Mouse (Mus musculus) limb, embryonic 10.5 days (tissue): Measurements from ENCODE around the gene Spag16. TPM values are rescaled to one million over a fixed set of nuclear protein-coding genes. Genes with fewer than 3 reads are reported as not detected.

Experiments
- DNase-seq: peaks from one replicate; pipeline ENCODE4 v3.0.0-alpha.2; 2017; ENCODE audit warnings: low spot score
- H3K27ac ChIP-seq: fragments of 300-500 bp; sonication (generic); 2 replicates; pipeline ENCODE4 v1.5.1; 2016; ENCODE audit warnings: mild to moderate bottlenecking
- H3K27me3 ChIP-seq: fragments of 300-500 bp; sonication (generic); 2 replicates; pipeline ENCODE4 v1.6.1; 2016; ENCODE audit warnings: low read depth, mild to moderate bottlenecking; ENCODE audit not compliant: poor library complexity, severe bottlenecking
- H3K36me3 ChIP-seq: fragments of 300-500 bp; sonication (generic); 2 replicates; pipeline ENCODE4 v1.6.1; 2016; ENCODE audit warnings: mild to moderate bottlenecking, moderate library complexity
- H3K4me1 ChIP-seq: fragments of 300-500 bp; sonication (generic); 2 replicates; pipeline ENCODE4 v1.6.1; 2016
- H3K4me3 ChIP-seq: fragments of 300-500 bp; sonication (generic); 2 replicates; pipeline ENCODE4 v1.5.1; 2016; ENCODE audit warnings: mild to moderate bottlenecking, moderate library complexity
- H3K9me3 ChIP-seq: fragments of 300-500 bp; sonication (generic); replicated peaks from 2 replicates; pipeline ENCODE4 v1.6.1; 2016; ENCODE audit warnings: mild to moderate bottlenecking
- WGBS: fragments of 180-500 bp; shearing (Covaris S2); methylation state at CpG from one replicate; pipeline ENCODE4 v1.1.7; 2016; 5-methylcytosine and 5-hydroxymethylcytosine counted together
- polyA plus RNA-seq: library from polyadenylated mRNA; unstranded; fragments of >200 nt; fragmentation: Nextera tagmentation; extraction: Ambion mirVana; gene quantifications from 2 replicates; pipeline ENCODE4 v1.2.1, GENCODE M21; 2016

Spag16 gene
- polyA plus RNA-seq, 1 experiment from 2014 or later: 2.2 TPM

DNA sequence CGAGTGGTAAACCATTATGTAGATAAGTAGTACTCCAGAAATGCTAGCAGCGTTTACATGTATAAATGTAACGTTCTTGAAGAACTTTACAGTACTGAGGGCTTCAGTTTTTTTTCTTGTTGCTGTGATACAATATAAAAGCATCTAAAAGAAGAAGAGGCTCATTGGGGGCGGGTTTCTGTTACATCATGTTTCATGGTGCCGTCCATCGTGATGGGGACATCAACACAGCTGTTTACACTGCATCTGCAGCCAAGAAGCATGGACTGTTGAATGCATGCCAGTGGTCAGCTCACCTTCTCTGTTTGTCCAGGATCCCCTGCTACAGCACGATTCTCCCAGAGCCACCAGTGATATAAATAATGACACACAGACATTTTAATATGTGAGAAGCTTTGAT lies 26.7 kb downstream of the Spag16 start:
- H3K36me3 ChIP-seq: no peaks in the 10 kb centered on the region
- no peaks in the 10 kb centered on the region for H3K9me3 ChIP-seq
- no peaks in the 10 kb centered on the region for H3K4me1 ChIP-seq
- H3K27ac ChIP-seq: no peak overlapping the region
- no peak overlapping the region for H3K4me3 ChIP-seq
- DNase-seq: no peak
- 78% methylated on average over 7 of the region's 7 CpGs for WGBS
- no peaks in the 10 kb centered on the region for H3K27me3 ChIP-seq

DNA sequence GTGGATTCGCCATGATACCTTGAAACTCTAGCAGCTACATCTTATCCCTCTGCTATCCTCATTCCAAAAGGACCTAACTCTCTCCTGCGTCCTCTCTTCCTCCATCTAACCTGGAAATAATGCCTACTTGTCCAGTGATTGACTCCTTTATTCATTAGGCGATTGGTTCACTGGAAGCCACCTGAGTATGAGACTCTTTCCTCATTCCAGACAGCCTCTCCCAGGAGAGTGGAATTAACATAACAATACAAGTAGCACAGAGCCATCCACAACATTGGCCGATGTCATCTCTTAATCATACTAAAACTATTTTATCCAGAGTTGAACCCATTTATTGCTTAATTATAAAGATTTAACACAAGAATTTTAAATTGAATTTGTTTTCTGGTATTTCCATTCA lies 41.0 kb downstream of the Spag16 start:
- H3K9me3 ChIP-seq: no peaks in the 10 kb centered on the region
- WGBS: 91% methylated on average over 4 of the region's 4 CpGs
- no peaks in the 10 kb centered on the region for H3K36me3 ChIP-seq
- H3K27me3 ChIP-seq: no peaks in the 10 kb centered on the region
- no peaks in the 10 kb centered on the region for H3K4me1 ChIP-seq
- no peak for DNase-seq
- no peak overlapping the region for H3K4me3 ChIP-seq
- no peak overlapping the region for H3K27ac ChIP-seq

DNA sequence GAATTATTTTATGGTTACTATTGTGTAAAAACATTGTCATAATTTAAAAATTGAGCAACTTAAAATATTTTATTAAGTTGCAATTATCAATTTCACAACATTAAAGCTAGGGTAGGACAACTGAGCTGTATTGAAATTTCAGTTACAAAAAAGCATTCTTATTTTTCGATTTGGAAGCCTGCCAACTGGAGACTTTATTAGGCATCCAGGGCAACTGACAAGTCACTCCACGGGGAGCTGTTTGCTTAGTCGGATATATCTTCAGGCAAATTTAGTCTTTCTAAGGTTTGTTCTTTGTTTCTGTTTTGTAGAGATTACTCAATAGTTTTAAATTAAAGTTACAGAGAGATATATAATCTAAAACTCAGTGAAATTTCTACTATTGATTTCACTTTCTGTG lies 129.8 kb downstream of the Spag16 start:
- Histone ChIP-seq H3K4me3 (no peak overlapping the region), H3K27ac (no peak overlapping the region), H3K27me3 (no peaks in the 10 kb centered on the region), H3K9me3 (no peaks in the 10 kb centered on the region), H3K4me1 (no peaks in the 10 kb centered on the region), H3K36me3 (no peaks in the 10 kb centered on the region)
- WGBS: 86% methylated on average over 3 of the region's 3 CpGs
- no peak for DNase-seq

DNA sequence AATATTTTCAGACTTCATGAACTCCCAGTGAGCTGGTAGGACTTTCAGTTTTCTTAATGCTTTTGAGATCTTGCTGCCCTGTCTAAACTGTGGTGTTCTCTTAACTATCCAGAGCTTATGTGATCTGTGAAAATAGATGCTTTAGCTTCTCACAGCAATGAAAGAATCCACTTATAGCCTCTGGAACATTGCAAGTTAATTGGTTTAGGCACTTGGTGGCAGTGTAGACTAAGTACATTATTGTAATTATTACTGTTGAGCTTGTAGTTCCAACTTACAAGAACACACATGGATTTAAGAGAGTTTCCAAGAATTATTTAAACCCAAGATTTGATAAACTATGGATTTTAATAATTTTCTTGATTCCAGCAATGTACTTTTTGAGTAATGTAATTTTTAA lies 170.1 kb downstream of the Spag16 start:
- no peaks in the 10 kb centered on the region for H3K4me1 ChIP-seq
- H3K27ac ChIP-seq: no peak overlapping the region
- no peaks in the 10 kb centered on the region for H3K27me3 ChIP-seq
- no peaks in the 10 kb centered on the region for H3K36me3 ChIP-seq
- no peaks in the 10 kb centered on the region for H3K9me3 ChIP-seq
- H3K4me3 ChIP-seq: no peak overlapping the region
- no peak for DNase-seq

DNA sequence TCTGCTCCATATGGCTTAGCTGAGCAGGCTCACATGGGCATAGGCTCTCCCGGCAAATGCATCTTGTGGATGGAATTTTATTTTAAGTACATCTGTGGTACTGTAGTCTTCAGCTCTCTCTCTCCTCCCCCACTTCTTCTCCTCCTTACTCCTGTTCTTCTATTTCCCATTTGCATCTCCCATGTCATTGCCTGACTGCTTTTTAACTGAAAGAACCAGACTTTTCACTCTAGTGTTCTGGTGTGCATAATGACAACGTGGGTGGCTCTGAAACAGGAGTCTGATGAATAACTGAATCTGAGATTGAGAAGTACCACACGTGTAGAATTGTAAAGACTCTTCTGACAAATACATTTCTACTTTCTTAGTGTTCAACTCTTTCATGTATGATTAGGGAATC lies 186.2 kb downstream of the Spag16 start:
- H3K27me3 ChIP-seq: no peaks in the 10 kb centered on the region
- H3K9me3 ChIP-seq: no peaks in the 10 kb centered on the region
- H3K4me3 ChIP-seq: no peak overlapping the region
- H3K27ac ChIP-seq: no peak overlapping the region
- no peaks in the 10 kb centered on the region for H3K36me3 ChIP-seq
- DNase-seq: no peak
- WGBS: 88% methylated on average over 3 of the region's 3 CpGs
- no peaks in the 10 kb centered on the region for H3K4me1 ChIP-seq

DNA sequence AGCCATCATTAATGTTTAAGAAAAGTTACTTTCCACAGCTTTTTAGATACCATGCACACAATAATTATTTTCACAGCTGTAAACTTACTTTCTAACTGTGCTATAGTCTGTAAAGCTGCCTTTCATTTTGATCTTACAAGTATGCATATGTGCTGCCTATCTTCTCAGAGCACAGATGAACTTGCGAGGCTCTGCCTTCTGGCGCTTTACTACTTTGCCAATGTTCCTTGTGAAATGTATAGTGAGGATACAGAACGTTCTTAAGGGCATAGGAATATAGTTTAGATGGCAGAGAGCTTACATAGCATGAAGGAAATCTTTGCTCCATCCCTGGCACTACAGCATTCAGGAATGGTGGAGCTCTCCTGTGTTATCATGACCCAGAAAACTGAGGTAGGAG lies 210.6 kb downstream of the Spag16 start:
- Histone ChIP-seq H3K9me3 (no peaks in the 10 kb centered on the region), H3K4me3 (no peak overlapping the region), H3K4me1 (no peaks in the 10 kb centered on the region), H3K27ac (no peak overlapping the region), H3K27me3 (no peaks in the 10 kb centered on the region), H3K36me3 (no peaks in the 10 kb centered on the region)
- 88% methylated on average over 3 of the region's 3 CpGs for WGBS
- DNase-seq: no peak

DNA sequence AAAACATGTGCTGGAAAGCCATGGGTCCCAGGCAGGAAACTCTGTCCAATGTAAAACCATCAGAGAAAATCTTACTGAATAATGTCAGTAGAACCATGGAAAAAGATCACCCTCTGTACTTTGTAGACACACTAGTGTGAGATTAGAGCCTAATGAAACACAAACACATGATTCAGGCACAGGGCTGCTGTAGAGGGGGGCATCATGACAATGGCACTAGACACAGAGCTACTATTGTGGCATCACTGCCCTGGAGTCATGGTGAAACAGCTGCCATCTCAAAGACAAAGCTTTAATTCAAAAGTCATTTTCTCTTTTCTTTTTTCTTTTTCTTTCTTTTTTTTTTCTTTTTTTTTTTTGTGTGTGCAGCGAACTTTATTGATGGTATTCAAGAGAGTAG lies 240.6 kb downstream of the Spag16 start:
- WGBS: 83% methylated on average over 1 of the region's 1 CpGs
- H3K9me3 ChIP-seq: no peaks in the 10 kb centered on the region
- no peak overlapping the region for H3K27ac ChIP-seq
- H3K27me3 ChIP-seq: no peaks in the 10 kb centered on the region
- no peaks in the 10 kb centered on the region for H3K4me1 ChIP-seq
- no peak overlapping the region for H3K4me3 ChIP-seq
- DNase-seq: no peak
- no peaks in the 10 kb centered on the region for H3K36me3 ChIP-seq

DNA sequence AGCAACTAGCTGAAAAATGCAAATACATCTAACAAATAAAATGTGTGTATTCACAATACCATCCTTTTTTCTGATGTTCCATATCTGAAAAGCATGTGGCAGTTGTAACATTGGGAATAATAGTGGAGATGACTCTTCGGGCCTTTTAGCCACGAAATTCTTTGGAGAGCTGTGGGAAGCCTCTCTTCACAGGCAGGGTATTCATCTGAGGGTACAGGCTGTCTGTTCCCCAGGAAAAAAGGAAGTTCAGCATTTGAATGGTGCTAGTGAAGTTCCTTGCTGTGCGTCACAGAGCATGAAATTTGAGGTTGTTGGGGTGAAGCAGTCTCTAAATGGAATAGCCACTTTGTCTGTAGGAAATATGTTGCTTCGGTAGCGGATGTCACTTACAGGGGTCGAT lies 246.7 kb downstream of the Spag16 start:
- WGBS: 73% methylated on average over 6 of the region's 6 CpGs
- no peaks in the 10 kb centered on the region for H3K4me1 ChIP-seq
- no peak overlapping the region for H3K27ac ChIP-seq
- H3K36me3 ChIP-seq: no peaks in the 10 kb centered on the region
- H3K27me3 ChIP-seq: no peaks in the 10 kb centered on the region
- no peaks in the 10 kb centered on the region for H3K9me3 ChIP-seq
- no peak for DNase-seq
- H3K4me3 ChIP-seq: no peak overlapping the region

DNA sequence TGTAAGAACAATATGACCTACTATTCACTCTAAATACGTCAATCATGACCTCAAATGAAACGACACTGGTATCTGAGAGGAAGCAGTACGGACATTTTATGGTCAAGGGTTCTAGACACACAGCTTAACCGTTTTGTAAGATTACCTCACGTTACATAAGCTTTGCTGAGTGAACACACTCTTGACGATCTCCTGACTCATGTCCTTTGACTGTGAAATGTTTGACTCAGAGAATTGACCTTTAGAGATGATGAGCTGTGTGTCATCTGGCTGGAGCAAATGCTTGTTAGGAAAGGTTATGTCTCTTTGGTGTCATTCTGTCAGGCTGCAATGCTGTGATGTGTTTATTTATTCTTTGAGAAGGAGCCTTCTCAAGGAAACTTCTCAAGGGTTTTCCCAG lies 252.0 kb downstream of the Spag16 start:
- Histone ChIP-seq H3K27me3 (no peaks in the 10 kb centered on the region), H3K4me1 (no peaks in the 10 kb centered on the region), H3K27ac (no peak overlapping the region), H3K9me3 (no peaks in the 10 kb centered on the region), H3K36me3 (no peaks in the 10 kb centered on the region), H3K4me3 (no peak overlapping the region)
- 79% methylated on average over 6 of the region's 6 CpGs for WGBS
- no peak for DNase-seq

DNA sequence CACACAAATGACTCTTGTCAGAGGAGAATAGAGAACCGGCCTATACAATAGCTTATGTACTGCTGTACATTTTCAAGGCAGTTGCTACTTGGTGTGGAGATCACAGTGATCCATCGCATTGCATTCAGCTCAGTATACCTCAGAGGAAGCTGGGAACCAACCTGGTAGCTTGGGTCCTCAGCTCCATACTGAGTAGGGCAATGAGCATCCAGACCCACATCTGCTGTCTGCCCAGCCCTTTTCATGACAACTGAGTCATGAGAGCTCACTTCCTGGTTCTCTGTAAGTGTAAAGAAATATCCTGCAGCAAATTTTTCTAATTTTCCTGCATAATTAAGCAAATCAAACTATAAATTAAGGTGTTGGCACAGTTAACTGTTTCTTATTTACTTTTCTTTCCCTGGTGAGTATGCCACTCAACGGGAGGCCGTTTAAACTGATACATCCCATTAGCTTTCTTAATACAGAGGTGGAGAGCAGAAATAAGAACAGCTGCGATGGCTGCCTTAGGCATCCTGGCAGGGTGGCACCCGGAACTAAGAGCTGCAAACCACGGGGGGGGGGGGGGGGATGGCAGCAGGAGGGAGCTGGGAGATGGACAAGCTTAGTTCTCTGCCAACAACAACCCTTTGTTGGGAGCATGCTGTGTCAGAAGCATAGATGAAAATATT lies 255.6 kb downstream of the Spag16 start:
- H3K4me1 ChIP-seq: no peaks in the 10 kb centered on the region
- no peak for DNase-seq
- H3K27ac ChIP-seq: no peak overlapping the region
- H3K4me3 ChIP-seq: no peak overlapping the region
- 71% methylated on average over 7 of the region's 7 CpGs for WGBS
- H3K9me3 ChIP-seq: no peaks in the 10 kb centered on the region
- H3K36me3 ChIP-seq: no peaks in the 10 kb centered on the region
- H3K27me3 ChIP-seq: no peaks in the 10 kb centered on the region

DNA sequence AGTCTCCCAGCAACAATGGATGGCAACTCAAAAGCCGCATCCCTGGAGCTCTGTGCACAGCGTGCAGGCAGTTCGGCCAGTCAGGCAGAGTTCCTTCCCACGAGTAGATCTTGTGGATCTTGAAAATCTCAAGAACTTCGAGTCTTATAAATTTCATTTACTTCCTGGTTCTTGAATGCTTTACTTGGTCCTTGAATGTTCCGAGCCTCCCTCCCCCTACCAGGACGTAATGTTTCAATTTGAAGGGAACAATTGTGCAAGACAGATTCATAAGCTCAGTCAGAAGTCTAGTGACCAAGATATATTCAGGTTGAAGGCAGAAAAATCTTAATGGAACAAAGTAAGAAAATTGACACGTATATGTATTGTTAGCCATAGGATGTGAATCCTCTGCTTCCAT lies 277.9 kb downstream of the Spag16 start:
- no peaks in the 10 kb centered on the region for H3K27me3 ChIP-seq
- no peaks in the 10 kb centered on the region for H3K36me3 ChIP-seq
- H3K4me3 ChIP-seq: no peak overlapping the region
- no peak for DNase-seq
- WGBS: 96% methylated on average over 8 of the region's 8 CpGs
- H3K9me3 ChIP-seq: no peaks in the 10 kb centered on the region
- no peak overlapping the region for H3K27ac ChIP-seq
- no peaks in the 10 kb centered on the region for H3K4me1 ChIP-seq

DNA sequence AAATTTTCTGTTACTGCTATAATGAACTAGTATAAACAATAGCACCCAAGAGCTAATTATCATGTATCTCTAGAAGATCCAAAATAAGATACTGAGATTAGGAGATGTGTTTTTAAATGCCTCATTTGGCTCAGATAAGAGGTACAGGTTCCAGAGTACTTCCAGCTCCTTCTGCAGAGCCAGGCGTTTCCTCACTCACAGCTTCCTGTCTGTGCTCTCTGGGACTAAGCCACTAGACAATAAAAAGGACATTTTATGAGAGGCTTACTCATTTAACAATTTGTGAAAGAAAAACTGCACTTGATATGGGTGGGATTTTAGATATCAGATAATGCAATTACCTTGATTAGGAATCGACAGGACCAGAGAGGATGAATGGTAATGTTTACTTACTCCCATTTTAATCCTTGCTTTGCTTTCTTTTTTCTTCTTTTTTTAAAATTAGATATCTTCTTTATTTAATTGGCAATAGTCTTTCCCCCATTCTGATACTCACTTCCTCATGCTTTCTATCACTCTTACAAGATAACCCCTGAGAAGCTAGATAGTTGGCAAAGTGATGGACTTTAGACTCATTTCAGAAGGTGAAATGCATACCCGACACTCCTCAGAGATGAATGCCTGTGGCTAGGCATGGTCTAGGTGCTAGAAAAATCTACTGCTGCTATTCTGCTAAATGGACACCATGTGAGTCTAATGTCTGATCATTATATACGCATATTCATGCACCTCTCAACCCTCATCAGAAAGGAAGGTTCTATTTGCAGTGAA lies 289.6 kb downstream of the Spag16 start:
- no peaks in the 10 kb centered on the region for H3K4me1 ChIP-seq
- no peak overlapping the region for H3K4me3 ChIP-seq
- no peak for DNase-seq
- H3K27me3 ChIP-seq: no peaks in the 10 kb centered on the region
- 88% methylated on average over 4 of the region's 4 CpGs for WGBS
- H3K36me3 ChIP-seq: no peaks in the 10 kb centered on the region
- H3K27ac ChIP-seq: no peak overlapping the region
- no peaks in the 10 kb centered on the region for H3K9me3 ChIP-seq

DNA sequence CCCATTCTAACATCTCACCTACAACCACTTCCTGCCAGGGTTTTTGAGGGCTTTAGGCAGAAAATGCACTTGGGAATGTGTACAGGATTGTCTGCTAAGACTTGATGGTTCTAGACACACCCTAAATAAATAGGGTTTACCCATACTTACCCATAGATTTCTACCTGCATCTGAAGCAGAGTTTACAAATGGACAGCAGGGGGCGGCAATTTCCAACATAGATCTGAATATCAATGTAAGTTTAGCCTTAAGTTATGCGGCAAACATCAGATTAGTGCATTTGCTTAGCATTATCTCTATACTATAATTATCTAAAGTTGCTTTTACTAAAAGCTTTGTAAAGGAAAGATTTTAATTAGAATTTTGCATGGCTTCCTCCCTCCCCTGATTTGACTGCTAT lies 301.3 kb downstream of the Spag16 start:
- H3K4me3 ChIP-seq: no peak overlapping the region
- no peaks in the 10 kb centered on the region for H3K36me3 ChIP-seq
- no peak overlapping the region for H3K27ac ChIP-seq
- H3K9me3 ChIP-seq: no peaks in the 10 kb centered on the region
- 70% methylated on average over 2 of the region's 2 CpGs for WGBS
- DNase-seq: no peak
- no peaks in the 10 kb centered on the region for H3K27me3 ChIP-seq
- H3K4me1 ChIP-seq: no peaks in the 10 kb centered on the region

DNA sequence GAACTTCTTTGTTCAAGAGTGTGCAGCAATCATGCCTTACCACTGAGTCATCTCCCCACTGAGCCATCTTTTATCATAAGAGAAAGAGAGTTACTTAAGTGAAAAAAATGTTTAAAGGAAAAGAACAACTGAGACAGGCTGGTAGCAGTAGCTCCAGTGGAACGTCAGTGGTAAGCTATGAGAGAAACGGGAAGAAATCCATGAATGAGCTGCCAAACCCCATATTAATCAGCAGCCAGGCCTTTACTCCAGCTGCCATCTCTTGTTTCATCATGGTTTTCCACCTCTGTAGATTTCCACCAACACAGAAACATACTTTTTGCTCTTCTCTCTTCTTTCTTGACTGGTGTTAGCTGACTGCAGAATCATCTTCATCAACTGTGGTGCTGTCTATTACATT lies 308.8 kb downstream of the Spag16 start:
- no peaks in the 10 kb centered on the region for H3K9me3 ChIP-seq
- H3K27me3 ChIP-seq: no peaks in the 10 kb centered on the region
- H3K4me1 ChIP-seq: no peaks in the 10 kb centered on the region
- DNase-seq: no peak
- H3K4me3 ChIP-seq: no peak overlapping the region
- no peaks in the 10 kb centered on the region for H3K36me3 ChIP-seq
- H3K27ac ChIP-seq: no peak overlapping the region
- 90% methylated on average over 2 of the region's 2 CpGs for whole genome bisulfite sequencing
